Mouse (Mus musculus): Measurements from ENCODE around the gene Adgrd1. TPM values are rescaled to one million over a fixed set of nuclear protein-coding genes. Genes with fewer than 3 reads are reported as not detected.
"Not testable (repeated sequence)": the region's sequence is repeated elsewhere in the genome, so short reads cannot be mapped to it uniquely, and the experiment has no call there.

Adgrd1 gene
- polyA plus RNA-seq, 2 experiments = 0.09 TPM

GRCm38 (mm10) chr5:129121654-129122285 lies 25.2 kb downstream of the Adgrd1 start:
- Histone ChIP-seq H3K4me1 (replicated peaks; ENCODE audit: control insufficient read depth in 2 of 2, insufficient read depth in 2 of 2, low read length in 1 of 2) (no peaks in the 10 kb centered on the region), H3K9ac (replicated peaks) (no peak overlapping the region), H3K36me3 (replicated peaks; ENCODE audit: control insufficient read depth, insufficient read depth, low read depth) (no peaks in the 10 kb centered on the region), H3K27me3 (ENCODE audit: control insufficient read depth, insufficient read depth, low read length) (no peaks in the 10 kb centered on the region), H3K4me2 (ENCODE audit: low read depth) (no peak overlapping the region), H3K9me3 (ENCODE audit: control insufficient read depth, low read length) (no peaks in the 10 kb centered on the region), H3K4me3 (ENCODE audit: insufficient read depth in 1 of 2, low read depth in 2 of 2, low read length in 2 of 2) (no peak overlapping the region), H3K27ac (no peak overlapping the region)
- WGBS (ENCODE audit: insufficient replicate concordance) = 67% methylated on average over 15 of the region's 15 CpGs
- ATAC-seq (ENCODE audit: insufficient read depth) (no peak), DNase-seq (ENCODE audit: low read depth in 3 of 3, low spot score in 3 of 3) (no peak)
- TF ChIP-seq EP300 (IDR thresholded peaks at IDR 0.05; ENCODE audit: low read depth) (no peak), CTCF (IDR thresholded peaks at IDR 0.05; ENCODE audit: low read depth) (no peak)

DNA sequence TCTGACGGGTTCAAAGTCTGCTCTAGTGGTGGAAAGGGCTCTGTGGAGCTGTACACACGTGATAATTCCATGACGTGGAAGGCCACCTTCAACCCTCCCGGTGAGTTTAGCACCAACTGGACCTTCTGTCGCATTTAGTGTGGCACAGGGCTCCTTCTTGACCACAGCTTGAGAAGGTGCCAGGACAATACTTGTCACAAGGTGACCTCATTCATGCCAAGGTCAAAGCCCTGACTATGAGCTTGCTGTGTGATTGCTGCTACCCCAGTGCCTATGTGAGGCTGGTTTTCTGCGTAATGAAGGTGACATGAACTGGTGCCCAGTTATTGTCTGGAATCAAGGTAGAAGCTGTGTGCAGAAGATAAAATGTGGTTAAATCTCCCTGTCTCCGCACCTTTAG lies 25.9 kb downstream of the Adgrd1 start:
- no peak for DNase-seq (ENCODE audit: low read depth in 3 of 3, low spot score in 3 of 3)
- no peaks in the 10 kb centered on the region for H3K9me3 ChIP-seq (ENCODE audit: control insufficient read depth, low read length)
- no peaks in the 10 kb centered on the region for H3K4me1 ChIP-seq (replicated peaks; ENCODE audit: control insufficient read depth in 2 of 2, insufficient read depth in 2 of 2, low read length in 1 of 2)
- TF ChIP-seq EP300 (IDR thresholded peaks at IDR 0.05; ENCODE audit: low read depth) (no peak), CTCF (IDR thresholded peaks at IDR 0.05; ENCODE audit: low read depth) (no peak)
- H3K4me3 ChIP-seq (ENCODE audit: insufficient read depth in 1 of 2, low read depth in 2 of 2, low read length in 2 of 2) = no peak overlapping the region
- WGBS (ENCODE audit: insufficient replicate concordance) = 60% methylated on average over 7 of the region's 7 CpGs
- H3K36me3 ChIP-seq (replicated peaks; ENCODE audit: control insufficient read depth, insufficient read depth, low read depth) = no peaks in the 10 kb centered on the region
- no peaks in the 10 kb centered on the region for H3K27me3 ChIP-seq (ENCODE audit: control insufficient read depth, insufficient read depth, low read length)
- no peak overlapping the region for H3K27ac ChIP-seq
- H3K9ac ChIP-seq (replicated peaks) = no peak overlapping the region
- H3K4me2 ChIP-seq (ENCODE audit: low read depth) = no peak overlapping the region
- no peak for ATAC-seq (ENCODE audit: insufficient read depth)

DNA sequence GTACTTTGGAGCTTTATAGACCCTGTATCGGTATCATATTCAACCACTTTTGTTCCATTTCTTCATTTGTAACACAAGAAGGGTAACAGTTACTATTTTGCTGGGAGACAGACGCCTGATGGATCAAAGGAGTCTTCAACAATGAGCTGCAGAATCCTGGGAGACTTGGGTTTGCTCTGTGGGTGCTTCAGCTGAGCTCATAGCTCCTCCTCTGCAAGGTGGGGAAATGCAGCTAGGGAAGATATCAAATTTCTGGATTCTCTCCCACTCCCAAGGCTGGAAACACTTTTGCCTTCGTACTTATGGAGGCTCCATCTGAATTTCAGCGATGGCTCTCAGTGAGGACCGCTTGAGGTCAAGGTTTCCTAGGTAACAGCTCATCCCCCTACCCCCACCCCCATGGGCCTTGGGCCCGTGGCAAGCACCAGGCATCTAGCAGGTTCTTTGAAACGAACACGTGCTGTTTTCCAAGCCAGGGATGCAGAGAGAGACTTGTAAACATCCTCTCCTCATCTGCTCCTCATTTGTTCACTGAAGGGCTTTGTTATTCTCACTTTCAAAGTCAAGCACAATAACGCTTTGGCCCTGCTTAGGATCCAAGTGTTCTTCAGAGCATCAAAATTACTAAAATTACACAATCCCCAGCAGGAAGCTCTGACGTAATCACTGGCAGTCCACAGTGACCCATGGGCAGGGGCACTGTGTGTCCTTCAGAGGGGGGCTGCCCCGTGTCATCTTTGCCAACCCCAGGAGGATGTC lies 27.7 kb downstream of the Adgrd1 start:
- Histone ChIP-seq H3K4me3 (ENCODE audit: insufficient read depth in 1 of 2, low read depth in 2 of 2, low read length in 2 of 2) (no peak overlapping the region), H3K27me3 (ENCODE audit: control insufficient read depth, insufficient read depth, low read length) (no peaks in the 10 kb centered on the region), H3K9ac (replicated peaks) (no peak overlapping the region), H3K9me3 (ENCODE audit: control insufficient read depth, low read length) (no peaks in the 10 kb centered on the region), H3K36me3 (replicated peaks; ENCODE audit: control insufficient read depth, insufficient read depth, low read depth) (no peaks in the 10 kb centered on the region), H3K4me1 (replicated peaks; ENCODE audit: control insufficient read depth in 2 of 2, insufficient read depth in 2 of 2, low read length in 1 of 2) (no peaks in the 10 kb centered on the region), H3K4me2 (ENCODE audit: low read depth) (no peak overlapping the region), H3K27ac (no peak overlapping the region)
- ATAC-seq (ENCODE audit: insufficient read depth) (no peak), DNase-seq (ENCODE audit: low read depth in 3 of 3, low spot score in 3 of 3) (no peak)
- WGBS (ENCODE audit: insufficient replicate concordance) = 37% methylated on average over 11 of the region's 11 CpGs
- TF ChIP-seq EP300 (IDR thresholded peaks at IDR 0.05; ENCODE audit: low read depth) (no peak), CTCF (IDR thresholded peaks at IDR 0.05; ENCODE audit: low read depth) (no peak)

DNA sequence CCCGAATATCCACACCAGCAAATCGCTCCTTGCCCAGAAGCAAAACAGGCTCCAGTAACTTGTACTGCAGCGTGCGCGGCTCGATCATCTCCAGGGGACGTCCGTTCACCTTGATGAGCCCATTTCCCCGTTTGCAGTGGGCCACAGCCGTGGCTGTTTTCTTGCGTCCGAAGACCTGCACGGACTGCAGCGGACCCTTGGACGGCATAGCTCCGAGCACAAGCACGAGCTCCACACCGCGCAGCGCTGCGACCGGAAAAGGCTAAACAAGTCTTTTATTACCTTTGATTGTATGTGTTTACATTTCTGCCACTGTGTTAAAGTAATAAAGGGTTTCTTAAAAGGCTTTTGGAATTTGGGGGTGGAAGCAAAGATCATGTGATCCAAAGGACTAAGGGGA lies 31.8 kb downstream of the Adgrd1 start:
- H3K36me3 ChIP-seq (replicated peaks; ENCODE audit: control insufficient read depth, insufficient read depth, low read depth); H3K4me3 ChIP-seq (ENCODE audit: insufficient read depth in 1 of 2, low read depth in 2 of 2, low read length in 2 of 2); ATAC-seq (ENCODE audit: insufficient read depth); H3K4me1 ChIP-seq (replicated peaks; ENCODE audit: control insufficient read depth in 2 of 2, insufficient read depth in 2 of 2, low read length in 1 of 2); DNase-seq (ENCODE audit: low read depth in 3 of 3, low spot score in 3 of 3); H3K27ac ChIP-seq; H3K4me2 ChIP-seq (ENCODE audit: low read depth); H3K27me3 ChIP-seq (ENCODE audit: control insufficient read depth, insufficient read depth, low read length); H3K9me3 ChIP-seq (ENCODE audit: control insufficient read depth, low read length); H3K9ac ChIP-seq (replicated peaks): not testable (repeated sequence)
- 86% methylated on average over 22 of the region's 22 CpGs for WGBS (ENCODE audit: insufficient replicate concordance)

DNA sequence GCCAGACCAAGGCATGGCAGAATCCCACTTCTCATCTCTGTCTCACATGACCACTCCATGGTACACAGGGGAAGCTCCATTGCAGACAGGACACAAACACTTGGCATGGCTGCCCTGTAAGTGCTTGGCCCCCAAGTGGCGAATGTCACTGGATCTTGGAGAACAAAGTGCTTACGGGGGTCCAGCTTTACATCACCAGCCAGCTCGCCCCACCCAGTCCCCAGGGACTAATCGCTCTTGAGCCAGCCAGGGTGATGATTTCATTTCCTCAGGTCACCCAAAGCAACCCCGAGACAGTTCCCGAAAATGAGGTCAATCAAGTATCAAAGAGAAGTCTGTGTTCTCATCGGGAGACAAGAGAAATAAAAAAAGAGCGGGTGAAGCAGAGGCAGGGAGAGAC lies 33.8 kb downstream of the Adgrd1 start:
- Histone ChIP-seq H3K4me2 (ENCODE audit: low read depth) (no peak overlapping the region), H3K4me1 (replicated peaks; ENCODE audit: control insufficient read depth in 2 of 2, insufficient read depth in 2 of 2, low read length in 1 of 2) (no peaks in the 10 kb centered on the region), H3K9ac (replicated peaks) (no peak overlapping the region), H3K4me3 (ENCODE audit: insufficient read depth in 1 of 2, low read depth in 2 of 2, low read length in 2 of 2) (no peak overlapping the region), H3K9me3 (ENCODE audit: control insufficient read depth, low read length) (no peaks in the 10 kb centered on the region), H3K36me3 (replicated peaks; ENCODE audit: control insufficient read depth, insufficient read depth, low read depth) (no peaks in the 10 kb centered on the region), H3K27me3 (ENCODE audit: control insufficient read depth, insufficient read depth, low read length) (no peaks in the 10 kb centered on the region), H3K27ac (no peak overlapping the region)
- TF ChIP-seq EP300 (IDR thresholded peaks at IDR 0.05; ENCODE audit: low read depth) (no peak), CTCF (IDR thresholded peaks at IDR 0.05; ENCODE audit: low read depth) (no peak)
- 68% methylated on average over 8 of the region's 8 CpGs for WGBS (ENCODE audit: insufficient replicate concordance)
- no peak for DNase-seq (ENCODE audit: low read depth in 3 of 3, low spot score in 3 of 3)
- ATAC-seq (ENCODE audit: insufficient read depth) = no peak
